Mouse (Mus musculus) adrenal gland, postnatal 36 days (tissue): ENCODE results near the gene Mmp25. TPM values are rescaled to one million over a fixed set of nuclear protein-coding genes. Genes with fewer than 3 reads are reported as not detected.

ENCODE experiments used
- DNase-seq, 2 experiments: peaks; one replicate each; pipeline ENCODE4 v3.0.0; 2021; ENCODE audit warnings: mixed read lengths in 1 of 2
- long read RNA-seq, 2 experiments: library from polyadenylated mRNA; stranded (forward); transcript quantifications; one replicate each; pipeline ENCODE4 v2.0.0; 2021; ENCODE audit warnings: borderline sequencing depth in 2 of 2
- total RNA-seq, 2 experiments: library from RNA; stranded (reverse); gene quantifications; 2 replicates each; pipeline ENCODE4 v1.2.3; 2021

The Mmp25 gene
- total RNA-seq, result under 1 TPM; 0.20 TPM
- long read RNA-seq, experiment 1, result 0 reads
- long read RNA-seq, experiment 2, result 0 reads

- no peak for DNase-seq
Measured at GRCm38 (mm10) chr17:23644613-23645495, at the start of gene Mmp25. Mmp25 (minus strand) TSS chr17:23645277.

GRCm38 (mm10) chr17:23694491-23694890, 49.4 kb upstream of the Mmp25 start:
- no peak for DNase-seq

GRCm38 (mm10) chr17:23683856-23684672, 39.0 kb upstream of the Mmp25 start, which contains the start of gene Cldn9:
Cldn9 (minus strand) TSS chr17:23684026.
- no peak for DNase-seq

GRCm38 (mm10) chr17:23683226-23683625, 38.1 kb upstream of the Mmp25 start:
- DNase-seq, result no peak

- DNase-seq, result no peak
Measured at GRCm38 (mm10) chr17:23682530-23682929, 37.5 kb upstream of the Mmp25 start.

GRCm38 (mm10) chr17:23682092-23682491, 37.0 kb upstream of the Mmp25 start:
- DNase-seq, result no peak

- DNase-seq, result peak; percentile 71 to 74
Measured at GRCm38 (mm10) chr17:23681086-23681485, 36.0 kb upstream of the Mmp25 start.

GRCm38 (mm10) chr17:23680336-23680735, 35.3 kb upstream of the Mmp25 start:
- no peak for DNase-seq

- DNase-seq, result no peak
Measured at GRCm38 (mm10) chr17:23679127-23679835, 34.2 kb upstream of the Mmp25 start, which contains the start of gene Cldn6. Cldn6 (plus strand) TSS chr17:23679249.

GRCm38 (mm10) chr17:23677236-23677679, 32.2 kb upstream of the Mmp25 start, which contains the start of gene Tnfrsf12a:
Tnfrsf12a (minus strand) TSS chr17:23677468.
- peak; percentile 92 to 93 for DNase-seq

GRCm38 (mm10) chr17:23676473-23677031, 31.5 kb upstream of the Mmp25 start:
- DNase-seq, result peak; percentile 90 to 91

GRCm38 (mm10) chr17:23675564-23676281, 30.6 kb upstream of the Mmp25 start:
- peak; percentile 88 to 90 for DNase-seq

GRCm38 (mm10) chr17:23675127-23675526, 30.1 kb upstream of the Mmp25 start:
- peak; percentile 88 to 91 for DNase-seq

- DNase-seq, result peak; percentile 28 to 31
Measured at GRCm38 (mm10) chr17:23674271-23674952, 29.3 kb upstream of the Mmp25 start.

- peak; percentile 92 to 94 for DNase-seq
Measured at GRCm38 (mm10) chr17:23673424-23674073, 28.5 kb upstream of the Mmp25 start, which contains the start of the genes Hcfc1r1 and Thoc6. Hcfc1r1 (plus strand) TSS chr17:23673596. Thoc6 (minus strand) TSS chr17:23673882.

- DNase-seq, result no peak
Measured at GRCm38 (mm10) chr17:23672761-23673160, 27.7 kb upstream of the Mmp25 start.

GRCm38 (mm10) chr17:23671519-23671918, 26.4 kb upstream of the Mmp25 start:
- no peak for DNase-seq

GRCm38 (mm10) chr17:23670516-23671074, 25.5 kb upstream of the Mmp25 start:
- DNase-seq, result no peak

GRCm38 (mm10) chr17:23665511-23665910, 20.4 kb upstream of the Mmp25 start:
- DNase-seq, result no peak
